Mouse (Mus musculus) gastrocnemius, postnatal 4 days (tissue): ENCODE results near the gene Nupr1l. TPM values are rescaled to one million over a fixed set of nuclear protein-coding genes. Genes with fewer than 3 reads are reported as not detected.
A peak's percentile ranks its signal among the peaks of the same experiment; 100 is the strongest.
"Not testable (repeated sequence)": the region's sequence is repeated elsewhere in the genome, so short reads cannot be mapped to it uniquely, and the experiment has no call there.

Experiments used
- DNase-seq, 2 experiments: peaks; one replicate each; pipeline ENCODE4 v3.0.0; 2021 to 2022; ENCODE audit warnings: low spot score in 2 of 2, mixed read lengths in 2 of 2
- total RNA-seq, 2 experiments: library from RNA; stranded (reverse); gene quantifications; 2 replicates each; pipeline ENCODE4 v1.2.3; 2021

Gene Nupr1l
- total RNA-seq, 2 experiments from 2014 or later: 1.5 to 1.8 TPM

GRCm38 (mm10) chr5:129915491-129915890, 7.2 kb downstream of the Nupr1l start:
- not testable (repeated sequence) for DNase-seq

GRCm38 (mm10) chr5:129918065-129918651, 9.8 kb downstream of the Nupr1l start:
- DNase-seq: no peak

GRCm38 (mm10) chr5:129918752-129919151, 10.4 kb downstream of the Nupr1l start:
- DNase-seq: no peak

- DNase-seq: no peak
Observed at GRCm38 (mm10) chr5:129919320-129919719, 11.0 kb downstream of the Nupr1l start.

GRCm38 (mm10) chr5:129921972-129922371, 13.6 kb downstream of the Nupr1l start:
- no peak for DNase-seq

GRCm38 (mm10) chr5:129924820-129925452, 16.6 kb downstream of the Nupr1l start:
- DNase-seq: no peak

GRCm38 (mm10) chr5:129925933-129926332, 17.6 kb downstream of the Nupr1l start:
- DNase-seq: no peak

GRCm38 (mm10) chr5:129929924-129930855, 21.9 kb downstream of the Nupr1l start:
- no peak for DNase-seq

GRCm38 (mm10) chr5:129936941-129937340, 28.6 kb downstream of the Nupr1l start:
- DNase-seq: no peak

GRCm38 (mm10) chr5:129940281-129940680, 31.9 kb downstream of the Nupr1l start:
- DNase-seq: no peak

- no peak for DNase-seq
Observed at GRCm38 (mm10) chr5:129940736-129941494, 32.6 kb downstream of the Nupr1l start.

- peak; percentile 98 to 99 for DNase-seq
Observed at GRCm38 (mm10) chr5:129941495-129942045, 33.2 kb downstream of the Nupr1l start, which contains the start of gene Vkorc1l1. Gene Vkorc1l1 (plus strand): TSS chr5:129941970.

GRCm38 (mm10) chr5:129942073-129942939, 34.0 kb downstream of the Nupr1l start:
- DNase-seq: peak; percentile 25 to 28

GRCm38 (mm10) chr5:129943402-129943801, 35.1 kb downstream of the Nupr1l start:
- no peak for DNase-seq

GRCm38 (mm10) chr5:129947528-129948033, 39.2 kb downstream of the Nupr1l start:
- DNase-seq: no peak

- DNase-seq: no peak
Observed at GRCm38 (mm10) chr5:129952143-129952542, 43.8 kb downstream of the Nupr1l start.

GRCm38 (mm10) chr5:129954473-129955254, 46.3 kb downstream of the Nupr1l start:
- no peak for DNase-seq

- no peak for DNase-seq
Observed at GRCm38 (mm10) chr5:129955792-129956191, 47.5 kb downstream of the Nupr1l start.

- no peak for DNase-seq
Observed at GRCm38 (mm10) chr5:129963224-129963623, 54.9 kb downstream of the Nupr1l start.
